Mouse (Mus musculus) monocyte, adult 59 days (primary cell): Measurements from ENCODE around the gene Cwc25. TPM values are rescaled to one million over a fixed set of nuclear protein-coding genes. Genes with fewer than 3 reads are reported as not detected.

Experiments
- total RNA-seq, 2 experiments: library from RNA; stranded (reverse); gene quantifications; one replicate each; pipeline ENCODE4 v1.2.4; 2023

Gene Cwc25
- 10 to 100 TPM; 41.5 to 42.0 TPM for total RNA-seq

DNA sequence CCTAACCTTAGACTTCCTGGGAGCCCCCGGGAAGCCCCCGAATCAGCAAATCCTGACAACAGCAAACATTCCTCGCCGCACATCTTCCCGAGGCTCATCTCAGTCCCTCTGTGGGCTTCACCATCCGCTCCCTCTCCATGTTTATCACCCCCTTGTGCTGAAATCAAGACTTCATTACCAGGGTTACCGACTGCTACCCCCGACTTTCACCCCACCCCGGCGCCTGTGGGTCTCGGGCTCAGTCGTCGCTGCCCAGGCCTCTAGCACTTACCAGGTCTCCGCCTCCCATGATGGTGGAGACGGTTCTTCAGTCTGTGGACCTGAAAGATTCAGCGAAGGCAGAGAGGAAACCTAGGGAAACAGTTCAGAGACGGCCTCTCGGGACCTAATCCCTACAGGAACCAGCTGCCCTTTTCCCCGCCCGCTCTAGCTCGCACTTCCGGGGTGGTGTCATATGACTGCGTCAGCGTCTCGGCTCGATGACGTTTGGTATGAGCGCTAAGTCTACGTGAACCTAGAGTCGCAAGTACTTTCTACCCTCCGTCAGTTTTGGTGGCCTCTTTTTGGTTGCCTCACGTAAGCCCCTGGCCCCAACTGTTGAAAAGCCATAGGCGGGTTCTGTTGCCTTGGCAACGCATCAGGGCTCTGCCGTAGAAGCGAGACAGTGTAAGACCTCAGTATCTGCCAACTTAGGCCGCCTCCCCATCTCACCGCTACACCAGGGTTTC, at the start of gene Cwc25:
Cwc25 (minus strand) TSS at position 403 of the 728 bp plus-strand sequence.

DNA sequence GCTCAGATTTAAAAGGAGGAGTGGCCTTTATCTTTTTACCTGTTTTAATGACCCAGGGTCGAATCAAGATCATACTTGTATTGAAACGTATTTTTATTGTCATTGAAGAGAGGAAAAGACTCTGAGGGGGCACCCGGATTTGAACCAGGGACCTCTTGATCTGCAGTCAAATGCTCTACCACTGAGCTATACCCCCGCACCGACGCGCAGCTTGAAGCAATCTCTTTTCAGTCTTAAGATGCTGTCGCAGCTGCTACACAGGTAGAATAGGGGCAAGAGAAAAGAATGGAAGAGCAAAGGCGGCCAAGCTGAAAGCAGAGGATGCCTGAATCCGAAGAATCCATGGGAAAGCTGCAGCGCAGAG, 32.4 kb upstream of the Cwc25 start, which contains the start of gene Lasp1:
Lasp1 (plus strand) TSS at position 219 of the 364 bp plus-strand sequence.

DNA sequence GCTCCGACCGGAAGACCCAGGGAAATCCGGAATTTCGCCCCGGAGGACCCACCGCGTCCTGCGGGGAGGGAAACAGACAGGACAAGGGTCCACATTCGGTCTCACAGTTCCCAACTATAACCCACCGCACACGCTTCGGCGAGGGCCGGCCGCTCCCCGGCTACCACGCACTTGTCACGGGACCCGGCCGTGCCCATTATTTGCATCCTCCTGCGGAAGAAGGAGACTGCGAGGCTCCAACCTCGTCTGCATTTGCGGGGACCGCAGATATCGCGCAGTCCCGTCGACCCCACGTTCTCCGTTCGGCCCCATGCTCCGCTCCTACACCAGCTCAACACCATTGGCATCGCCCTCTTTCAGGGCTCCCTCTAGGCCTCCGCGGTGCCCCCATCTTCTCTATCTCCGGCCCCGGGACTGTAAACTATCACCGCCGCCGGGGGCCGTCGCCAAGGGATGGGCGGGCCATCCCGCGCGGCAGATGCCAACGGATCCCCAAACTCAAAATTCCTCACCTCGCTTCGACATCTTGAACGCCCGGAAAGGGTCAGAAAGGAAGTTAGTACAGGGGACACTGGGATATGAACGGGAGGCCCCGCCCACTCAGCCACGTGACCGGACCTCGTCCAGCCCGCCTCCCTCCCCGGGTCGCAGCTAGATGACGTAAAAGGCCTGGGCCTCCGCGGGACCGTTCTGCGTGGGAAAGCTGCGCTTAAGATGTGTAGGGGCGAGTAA, 15.6 kb upstream of the Cwc25 start, which contains the start of gene Rpl23:
Rpl23 (minus strand) TSS at position 606 of the 732 bp plus-strand sequence.

DNA sequence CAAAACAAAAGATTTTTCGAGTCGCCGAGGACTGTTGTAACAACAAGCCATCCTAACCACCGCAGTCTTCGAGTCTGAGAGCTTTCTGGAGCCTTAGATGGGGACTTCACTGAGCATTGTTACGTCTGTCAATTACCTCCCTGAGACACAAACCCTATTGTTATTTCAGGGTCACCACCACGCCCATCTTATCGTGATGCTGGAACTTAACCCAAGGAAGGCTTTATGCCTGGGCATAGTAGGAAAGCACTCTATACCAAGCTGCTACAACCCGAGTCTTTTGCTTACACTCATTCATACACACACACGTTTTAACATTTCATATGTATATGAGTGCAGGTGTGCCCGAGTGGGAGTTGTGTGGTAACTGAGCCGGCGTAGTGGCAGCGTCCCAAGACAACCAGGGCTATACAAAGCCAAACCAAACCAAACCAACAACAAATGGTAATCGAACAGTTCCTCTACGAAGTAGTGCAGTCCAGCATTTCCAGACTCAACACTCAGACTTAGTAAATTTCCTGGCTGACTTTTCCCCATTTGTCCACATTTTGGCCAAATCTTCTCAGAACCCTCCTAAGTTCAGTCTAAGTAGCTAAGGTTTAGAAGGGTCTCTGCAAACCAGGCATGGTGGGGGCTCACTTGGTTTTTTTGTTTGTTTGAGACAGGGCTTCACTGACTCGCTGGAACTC, 9.6 kb upstream of the Cwc25 start, which contains the start of gene 1700001P01Rik:
1700001P01Rik (minus strand) TSS at position 111 of the 689 bp plus-strand sequence.

DNA sequence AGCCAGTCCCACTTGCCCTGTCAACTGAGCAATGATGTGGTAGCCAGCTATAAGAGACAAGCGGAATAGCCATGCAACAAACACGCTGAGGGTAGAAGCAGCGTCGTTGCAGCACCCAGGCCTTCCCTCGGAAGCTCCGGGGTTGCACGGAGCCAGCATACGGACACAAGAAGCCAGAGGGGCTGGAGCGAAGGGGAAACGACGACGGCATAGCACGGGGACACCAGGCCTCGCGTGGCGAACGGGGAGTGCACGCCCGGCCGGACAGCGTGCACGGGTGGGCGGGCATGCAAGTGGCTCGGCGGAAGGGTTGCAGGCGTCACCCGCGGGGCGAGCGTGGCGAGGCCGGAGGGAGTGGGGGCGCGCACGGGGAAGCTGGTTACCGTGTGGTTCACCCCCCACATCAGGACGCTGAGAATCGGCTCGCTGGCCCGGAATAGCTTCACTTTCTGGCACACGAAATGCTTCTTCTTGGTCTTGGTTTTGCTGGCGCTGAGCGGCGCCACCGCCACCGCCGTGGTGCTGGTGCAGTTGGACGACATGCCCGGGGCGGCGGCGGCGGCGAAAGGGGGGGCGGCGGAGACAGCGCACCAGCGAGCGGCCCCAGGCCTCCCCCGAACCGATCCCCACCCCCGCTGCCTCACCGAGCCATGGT, 22.2 kb downstream of the Cwc25 start, which contains the start of gene Pip4k2b:
Pip4k2b (minus strand) TSS at position 642 of the 655 bp plus-strand sequence.

DNA sequence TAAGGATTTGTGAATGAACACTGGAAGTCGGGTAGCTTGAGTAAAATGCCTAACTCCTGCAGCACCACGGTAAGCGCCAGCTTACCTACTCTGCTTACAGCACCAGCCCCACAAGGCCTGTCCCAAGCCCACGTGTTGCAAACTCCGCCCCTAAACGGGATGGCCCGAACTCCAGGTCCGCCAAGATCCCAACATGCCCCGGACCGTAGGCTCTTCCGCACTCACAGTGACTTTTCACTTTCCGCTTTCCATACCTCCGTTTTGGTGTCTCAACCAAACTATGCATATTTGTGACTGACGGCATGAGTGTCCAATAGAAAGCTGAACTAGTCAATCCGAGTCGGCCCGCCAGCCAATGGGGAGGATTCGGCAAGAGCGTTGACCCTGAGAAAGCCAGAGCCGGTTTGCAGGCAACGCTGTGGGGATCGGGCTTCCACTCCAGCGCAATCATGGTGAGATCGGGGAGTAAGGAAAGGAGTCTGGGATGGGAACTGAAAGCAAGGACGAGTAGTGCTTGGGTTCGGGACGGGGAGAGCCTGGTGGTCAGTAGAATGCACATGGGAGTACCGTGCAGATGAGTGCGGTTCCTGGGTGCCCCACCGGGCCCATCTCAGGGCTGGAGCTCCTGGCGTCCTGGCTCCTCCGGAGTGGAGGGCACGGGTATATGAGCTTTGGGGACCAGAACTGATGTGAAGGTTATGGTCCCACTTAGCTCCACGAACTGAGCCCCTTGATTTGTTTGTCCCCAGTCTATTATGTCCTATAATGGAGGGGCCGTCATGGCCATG, 63.1 kb downstream of the Cwc25 start, which contains the start of gene Psmb3:
Psmb3 (plus strand) TSS at position 361 of the 788 bp plus-strand sequence.

DNA sequence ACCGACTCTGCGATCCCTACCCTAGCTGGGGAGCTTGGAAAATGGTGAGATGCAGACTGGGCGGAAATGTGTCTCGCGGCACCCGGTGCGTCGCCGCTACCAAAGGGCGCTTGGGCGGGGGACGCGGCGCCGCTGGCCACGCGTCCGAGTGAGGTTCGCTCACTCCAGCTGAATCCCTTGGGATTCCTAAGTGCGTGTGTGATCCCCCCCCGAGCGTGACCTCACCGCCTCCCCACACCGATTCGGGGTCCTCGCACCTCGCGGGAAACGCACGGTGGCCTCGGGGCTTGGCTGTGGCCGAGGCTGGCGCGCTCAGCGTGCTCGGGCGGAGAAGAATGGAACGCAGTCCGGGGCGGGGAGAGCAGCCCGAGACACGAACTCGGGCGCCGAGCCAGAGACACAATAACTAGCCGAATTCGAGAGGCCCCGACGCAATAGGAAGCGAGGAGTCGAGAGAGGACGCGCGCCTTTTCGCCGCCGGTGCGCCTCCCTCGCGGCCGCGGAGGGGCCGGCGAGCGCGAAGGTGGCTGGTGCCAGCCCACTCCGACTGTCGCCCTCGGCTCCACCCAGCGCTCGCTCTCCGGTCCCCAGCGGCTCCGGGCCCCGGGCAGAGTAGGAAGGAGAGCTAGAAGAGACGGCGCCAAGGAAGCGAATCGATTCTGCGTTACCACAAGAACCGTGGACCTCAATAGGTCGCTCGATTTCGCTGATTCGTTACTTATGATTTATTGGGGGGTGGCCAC, 66.2 kb downstream of the Cwc25 start, which contains the start of gene Pcgf2:
Pcgf2 (minus strand) TSS at position 495 of the 743 bp plus-strand sequence.

Other genes with a start within 250 kb of the Cwc25 start
- under 1 TPM; 0.13 to 0.15 TPM for gene Srcin1, start 190.4 kb downstream of the Cwc25 start, total RNA-seq
- 1 to 10 TPM; 1.8 to 3.6 TPM for gene Epop, start 136.9 kb downstream of the Cwc25 start, total RNA-seq
- gene Mllt6, start 103.1 kb downstream of the Cwc25 start, total RNA-seq, result 10 to 100 TPM; 44.3 to 51.2 TPM
- 10 to 100 TPM; 21.6 to 21.7 TPM for gene Cisd3, start 80.7 kb downstream of the Cwc25 start, total RNA-seq
- gene Pcgf2, start 66.1 kb downstream of the Cwc25 start, total RNA-seq, result 1 to 10 TPM; 2.8 to 2.9 TPM
- 100 to 1,000 TPM; 115 to 120 TPM for gene Psmb3, start 63.2 kb downstream of the Cwc25 start, total RNA-seq
- gene Pip4k2b, start 21.9 kb downstream of the Cwc25 start, total RNA-seq, result 10 to 100 TPM; 34.2 to 37.9 TPM
- not detected for gene 1700001P01Rik, start 9.4 kb upstream of the Cwc25 start, total RNA-seq
- 1,000 to 10,000 TPM; 1,105 to 1,260 TPM for gene Rpl23, start 15.9 kb upstream of the Cwc25 start, total RNA-seq
- gene Lasp1, start 32.4 kb upstream of the Cwc25 start, total RNA-seq, result 100 to 1,000 TPM; 164 to 170 TPM
- 1 to 10 TPM; 1.0 to 1.5 TPM for gene B230217C12Rik, start 74.2 kb upstream of the Cwc25 start, total RNA-seq
- gene Fbxo47, start 117.6 kb upstream of the Cwc25 start, total RNA-seq, result under 1 TPM; 0.24 to 0.27 TPM
- gene Plxdc1, start 219.9 kb upstream of the Cwc25 start, total RNA-seq, result 10 to 100 TPM; 31.5 to 33.8 TPM
- gene Arl5c, start 229.6 kb upstream of the Cwc25 start, total RNA-seq, result 100 to 1,000 TPM; 183 to 189 TPM